Comparison of ENCODE assay signal across 8 mouse cellular contexts in genomic region chr11:103142441-103143182, GRCm38 (mm10). TPM values are rescaled to one million over a fixed set of nuclear protein-coding genes. Genes with fewer than 3 reads are reported as not detected.
DNase-seq lines count a peak whose midpoint lies in the region; ATAC-seq lines count a peak whose summit lies in the region.

No protein-coding gene starts in this region.

- peak overlapping the region; percentile 96 for H3K27ac ChIP-seq in brown adipose tissue, adult 24 weeks (replicated peaks; ENCODE audit: low read depth, low read length)
- peak overlapping the region; percentile 62 for H3K27ac ChIP-seq in forebrain, embryonic 13.5 days
- no peak overlapping the region for H3K27ac ChIP-seq in hindbrain, embryonic 11.5 days (ENCODE audit: low read depth, low read length)

- no peaks in the 10 kb centered on the region for H3K27me3 ChIP-seq in forebrain, embryonic 13.5 days
- no peaks in the 10 kb centered on the region for H3K27me3 ChIP-seq in hindbrain, embryonic 11.5 days (ENCODE audit: control insufficient read depth, insufficient read depth, low read length)

- H3K4me3 ChIP-seq in brown adipose tissue, adult 24 weeks (ENCODE audit: insufficient read depth, low read depth, low read length) = peak overlapping the region; percentile 32
- H3K4me3 ChIP-seq in forebrain, embryonic 13.5 days = peak overlapping the region; percentile 23
- H3K4me3 ChIP-seq in hindbrain, embryonic 11.5 days (ENCODE audit: low read depth, low read length) = no peak overlapping the region

- H3K9me3 ChIP-seq in forebrain, embryonic 13.5 days (replicated peaks) = no peaks in the 10 kb centered on the region
- H3K9me3 ChIP-seq in hindbrain, embryonic 11.5 days (ENCODE audit: control insufficient read depth, low read length) = no peaks in the 10 kb centered on the region

- H3K36me3 ChIP-seq in forebrain, embryonic 13.5 days (ENCODE audit: poor library complexity, severe bottlenecking) = peaks cover 24% of the 10 kb centered on the region
- H3K36me3 ChIP-seq in hindbrain, embryonic 11.5 days (ENCODE audit: control insufficient read depth, insufficient read depth, low read length) = 0 out of 2 replicates have a peak, but pooled peaks cover 2% of the 10 kb centered on the region

- H3K4me2 ChIP-seq in forebrain, embryonic 13.5 days = peak overlapping the region; percentile 48
- no peak overlapping the region for H3K4me2 ChIP-seq in hindbrain, embryonic 11.5 days (replicated peaks; ENCODE audit: low read depth, low read length)

- peak; percentile 95 for ATAC-seq in forebrain, embryonic 13.5 days
- ATAC-seq in hindbrain, embryonic 11.5 days (ENCODE audit: low FRiP score) = no peak
- peak; percentile 36; the same call in 1 of the 2 replicates for ATAC-seq in neutrophil, adult 5-6 weeks (ENCODE audit: extremely low read depth, insufficient number of reproducible peaks, low FRiP score, poor library complexity, severe bottlenecking)
- no peak for ATAC-seq in erythroblast, adult 5-6 weeks (replicated peaks; ENCODE audit: low FRiP score, poor library complexity, severe bottlenecking)

- WGBS in forebrain, embryonic 13.5 days = 38% methylated on average over 7 of the region's 8 CpGs
- 36% methylated on average over 7 of the region's 8 CpGs for WGBS in hindbrain, embryonic 11.5 days

- H3K9ac ChIP-seq in forebrain, embryonic 13.5 days = peak overlapping the region; percentile 38
- H3K9ac ChIP-seq in hindbrain, embryonic 11.5 days (ENCODE audit: low read depth, low read length) = peak overlapping the region; percentile 2; the same call in 1 of the 2 replicates

- peak; percentile 85 for DNase-seq in MN1 (ENCODE audit: low spot score)
- peak; percentile 35 for DNase-seq in hindbrain, embryonic 11.5 days (ENCODE audit: low spot score)
- peak; percentile 84 for DNase-seq in layer of hippocampus, adult 9-10 months (ENCODE audit: low spot score)
- peak; percentile 81 to 88 for DNase-seq in lung, adult 18-20 months

- H3K4me1 ChIP-seq in brown adipose tissue, adult 24 weeks (ENCODE audit: control insufficient read depth, insufficient read depth, insufficient read length, low read length) = peaks cover 41% of the 10 kb centered on the region
- H3K4me1 ChIP-seq in forebrain, embryonic 13.5 days = peaks cover 19% of the 10 kb centered on the region
- H3K4me1 ChIP-seq in hindbrain, embryonic 11.5 days (replicated peaks; ENCODE audit: control insufficient read depth, insufficient read depth, low read length) = no peaks in the 10 kb centered on the region; the same call in 1 of the 2 replicates

RNA-seq across cellular contexts. Expression of gene Hexim2, which starts 10.4 kb away (rescaled TPM):
- 3.2 and 4.2 TPM in 2 replicates for polyA plus RNA-seq in brown adipose tissue, adult 24 weeks (2012; ENCODE audit: insufficient read depth, insufficient read length, missing spikeins)
- 13.4 and 13.9 TPM in 2 replicates for polyA plus RNA-seq in forebrain, embryonic 13.5 days (2015; fragmentation: Nextera tagmentation; extraction: Ambion mirVana)
- polyA plus RNA-seq in hindbrain, embryonic 11.5 days (2014; fragmentation: Nextera tagmentation; extraction: Ambion mirVana) = 5.2 and 7.3 TPM in 2 replicates
- 1.1 and 1.5 TPM in 2 replicates for total RNA-seq in neutrophil, adult 5-6 weeks (2017)
- total RNA-seq in erythroblast, adult 5-6 weeks (2015; ENCODE audit: low replicate concordance) = 0.96 and 3.1 TPM in 2 replicates
- total RNA-seq in erythroblast, adult 5-6 weeks (2017; ENCODE audit: low replicate concordance) = 2.4 and 9.5 TPM in 2 replicates

RNA-seq across cellular contexts. Expression of gene Hexim1, which starts 26.6 kb away (rescaled TPM):
- 36.0 and 40.8 TPM in 2 replicates for polyA plus RNA-seq in brown adipose tissue, adult 24 weeks (2012; ENCODE audit: insufficient read depth, insufficient read length, missing spikeins)
- polyA plus RNA-seq in forebrain, embryonic 13.5 days (2015; fragmentation: Nextera tagmentation; extraction: Ambion mirVana) = 3.3 and 4.1 TPM in 2 replicates
- polyA plus RNA-seq in hindbrain, embryonic 11.5 days (2014; fragmentation: Nextera tagmentation; extraction: Ambion mirVana) = 4.1 and 5.4 TPM in 2 replicates
- 103 and 105 TPM in 2 replicates for total RNA-seq in neutrophil, adult 5-6 weeks (2017)
- total RNA-seq in erythroblast, adult 5-6 weeks (2015; ENCODE audit: low replicate concordance) = 14.8 and 15.9 TPM in 2 replicates
- 27.9 and 36.7 TPM in 2 replicates for total RNA-seq in erythroblast, adult 5-6 weeks (2017; ENCODE audit: low replicate concordance)

RNA-seq across cellular contexts. Expression of gene Fmnl1, which starts 28.3 kb away (rescaled TPM):
- 2.8 and 3.8 TPM in 2 replicates for polyA plus RNA-seq in brown adipose tissue, adult 24 weeks (2012; ENCODE audit: insufficient read depth, insufficient read length, missing spikeins)
- 0.76 and 0.92 TPM in 2 replicates for polyA plus RNA-seq in forebrain, embryonic 13.5 days (2015; fragmentation: Nextera tagmentation; extraction: Ambion mirVana)
- polyA plus RNA-seq in hindbrain, embryonic 11.5 days (2014; fragmentation: Nextera tagmentation; extraction: Ambion mirVana) = 0.91 and 1.1 TPM in 2 replicates
- total RNA-seq in neutrophil, adult 5-6 weeks (2017) = 383 and 400 TPM in 2 replicates
- total RNA-seq in erythroblast, adult 5-6 weeks (2015; ENCODE audit: low replicate concordance) = 70.7 and 93.0 TPM in 2 replicates
- 8.6 and 16.9 TPM in 2 replicates for total RNA-seq in erythroblast, adult 5-6 weeks (2017; ENCODE audit: low replicate concordance)

RNA-seq across cellular contexts. Expression of gene Acbd4, which starts 41.1 kb away (rescaled TPM):
- 95.3 and 183 TPM in 2 replicates for polyA plus RNA-seq in brown adipose tissue, adult 24 weeks (2012; ENCODE audit: insufficient read depth, insufficient read length, missing spikeins)
- polyA plus RNA-seq in forebrain, embryonic 13.5 days (2015; fragmentation: Nextera tagmentation; extraction: Ambion mirVana) = 8.1 TPM in 2 replicates
- polyA plus RNA-seq in hindbrain, embryonic 11.5 days (2014; fragmentation: Nextera tagmentation; extraction: Ambion mirVana) = 4.9 and 6.2 TPM in 2 replicates
- total RNA-seq in neutrophil, adult 5-6 weeks (2017) = 21.1 and 29.3 TPM in 2 replicates
- 6.7 and 15.3 TPM in 2 replicates for total RNA-seq in erythroblast, adult 5-6 weeks (2015; ENCODE audit: low replicate concordance)
- 25.0 TPM in 2 replicates for total RNA-seq in erythroblast, adult 5-6 weeks (2017; ENCODE audit: low replicate concordance)

RNA-seq across cellular contexts. Expression of gene Plcd3, which starts 41.2 kb away (rescaled TPM):
- 6.1 and 6.2 TPM in 2 replicates for polyA plus RNA-seq in brown adipose tissue, adult 24 weeks (2012; ENCODE audit: insufficient read depth, insufficient read length, missing spikeins)
- 0.92 and 1.2 TPM in 2 replicates for polyA plus RNA-seq in forebrain, embryonic 13.5 days (2015; fragmentation: Nextera tagmentation; extraction: Ambion mirVana)
- polyA plus RNA-seq in hindbrain, embryonic 11.5 days (2014; fragmentation: Nextera tagmentation; extraction: Ambion mirVana) = 1.0 and 1.7 TPM in 2 replicates
- total RNA-seq in neutrophil, adult 5-6 weeks (2017) = 0.12 and 0.61 TPM in 2 replicates
- not detected in 2 replicates for total RNA-seq in erythroblast, adult 5-6 weeks (2015; ENCODE audit: low replicate concordance)
- total RNA-seq in erythroblast, adult 5-6 weeks (2017; ENCODE audit: low replicate concordance) = 0.70 and 1.0 TPM in 2 replicates

Comparison
In these comparisons a context has a peak if more than half of its experiments do, and no peak if none do; other contexts are left out.
1. DNase-seq: peak in every context shown above with its lines; median percentile 85 in MN1; 84 in lung, adult 18-20 months; 84 in layer of hippocampus, adult 9-10 months; 35 in hindbrain, embryonic 11.5 days.
2. ATAC-seq: peak in forebrain, embryonic 13.5 days (single experiment) and neutrophil, adult 5-6 weeks (single experiment); none in hindbrain, embryonic 11.5 days (single experiment) and erythroblast, adult 5-6 weeks (single experiment).